In genomic region chr2:93079394-93079793, GRCm38 (mm10) we compare ENCODE assay signal across 22 mouse cellular contexts. TPM values are rescaled to one million over a fixed set of nuclear protein-coding genes. Genes with fewer than 3 reads are reported as not detected.
A peak's percentile ranks its signal among the peaks of the same experiment; 100 is the strongest.
DNase-seq lines count a peak whose midpoint lies in the region; ATAC-seq and TF ChIP-seq lines count a peak whose summit lies in the region.
"Had no signal": no experiment of that assay in that cellular context is flagged by ENCODE, and none has a peak within 500 bp of the region (broad histone marks: within the 10 kb centered on the region; RNA-seq: fewer than 3 reads in every experiment).

No protein-coding gene starts in this region.

- H3K4me3 ChIP-seq in hindbrain, embryonic 10.5 days = no peak overlapping the region
- no peak overlapping the region for H3K4me3 ChIP-seq in hindbrain, embryonic 12.5 days
- H3K4me3 ChIP-seq in midbrain, embryonic 11.5 days (ENCODE audit: low read depth, low read length) = no peak overlapping the region
- H3K4me3 ChIP-seq in midbrain, postnatal 0 days (ENCODE audit: low read depth, low read length) = no peak overlapping the region
- H3K4me3 ChIP-seq: forebrain, embryonic 10.5 days; forebrain, embryonic 13.5 days; heart, embryonic 12.5 days; heart, embryonic 15.5 days; hindbrain, embryonic 15.5 days had no signal

- no peak overlapping the region for H3K9ac ChIP-seq in hindbrain, embryonic 12.5 days
- H3K9ac ChIP-seq in midbrain, embryonic 11.5 days (ENCODE audit: low read length) = no peak overlapping the region
- no peak overlapping the region for H3K9ac ChIP-seq in midbrain, postnatal 0 days (replicated peaks; ENCODE audit: low read length, poor library complexity, severe bottlenecking)
- H3K9ac ChIP-seq: forebrain, embryonic 13.5 days; heart, embryonic 12.5 days; heart, embryonic 15.5 days; hindbrain, embryonic 15.5 days had no signal

- TF ChIP-seq CTCF in midbrain, postnatal 0 days (IDR thresholded peaks at IDR 0.05) = no peak

- WGBS in hindbrain, embryonic 10.5 days = 75% methylated on average over 4 of the region's 4 CpGs
- 80% methylated on average over 4 of the region's 4 CpGs for whole genome bisulfite sequencing in hindbrain, embryonic 12.5 days
- 83% methylated on average over 4 of the region's 4 CpGs for WGBS in midbrain, embryonic 11.5 days
- WGBS in midbrain, postnatal 0 days = 86% methylated on average over 4 of the region's 4 CpGs

- DNase-seq in hindbrain, embryonic 10.5 days (ENCODE audit: low spot score) = no peak
- DNase-seq in midbrain, embryonic 11.5 days (ENCODE audit: low spot score, missing footprints) = peak; percentile 17
- no peak for DNase-seq in midbrain, postnatal 0 days (ENCODE audit: low spot score)
- peak; percentile 30 for DNase-seq in MN1 (ENCODE audit: low spot score)
- no peak for DNase-seq in cerebellum, adult 11-12 months
- DNase-seq: adrenal gland, adult 2 months; adrenal gland, postnatal 14 days; B cell, adult 2 months; cerebellum, adult 18-20 months; cerebellum, adult 9-10 months; gastrocnemius, postnatal 25 days; heart, adult 18-20 months; heart, postnatal 10 days; heart, postnatal 36 days had no signal

- H3K27me3 ChIP-seq in hindbrain, embryonic 10.5 days (ENCODE audit: insufficient read depth, poor library complexity, severe bottlenecking) = 0 out of 2 replicates have a peak, but pooled peaks cover 7% of the 10 kb centered on the region
- H3K27me3 ChIP-seq in hindbrain, embryonic 12.5 days = no peaks in the 10 kb centered on the region
- no peaks in the 10 kb centered on the region for H3K27me3 ChIP-seq in midbrain, embryonic 11.5 days (ENCODE audit: control insufficient read depth, insufficient read depth, low read length)
- H3K27me3 ChIP-seq in midbrain, postnatal 0 days (ENCODE audit: insufficient read depth, low read length) = no peaks in the 10 kb centered on the region
- H3K27me3 ChIP-seq: forebrain, embryonic 13.5 days; heart, embryonic 12.5 days; heart, embryonic 15.5 days; hindbrain, embryonic 15.5 days had no signal

- no peaks in the 10 kb centered on the region for H3K9me3 ChIP-seq in hindbrain, embryonic 10.5 days
- no peaks in the 10 kb centered on the region for H3K9me3 ChIP-seq in hindbrain, embryonic 12.5 days (replicated peaks)
- H3K9me3 ChIP-seq in midbrain, embryonic 11.5 days (ENCODE audit: control insufficient read depth, low read length) = no peaks in the 10 kb centered on the region
- no peaks in the 10 kb centered on the region for H3K9me3 ChIP-seq in midbrain, postnatal 0 days (ENCODE audit: low read length)
- H3K9me3 ChIP-seq: forebrain, embryonic 10.5 days; forebrain, embryonic 13.5 days; G1E; heart, embryonic 12.5 days; heart, embryonic 15.5 days; hindbrain, embryonic 15.5 days had no signal

- no peaks in the 10 kb centered on the region for H3K36me3 ChIP-seq in hindbrain, embryonic 10.5 days
- H3K36me3 ChIP-seq in hindbrain, embryonic 12.5 days = no peaks in the 10 kb centered on the region
- no peaks in the 10 kb centered on the region for H3K36me3 ChIP-seq in midbrain, embryonic 11.5 days (ENCODE audit: control insufficient read depth, insufficient read depth, low read length)
- H3K36me3 ChIP-seq in midbrain, postnatal 0 days (ENCODE audit: insufficient read depth, low read length) = no peaks in the 10 kb centered on the region
- H3K36me3 ChIP-seq: forebrain, embryonic 10.5 days; G1E; heart, embryonic 12.5 days; heart, embryonic 15.5 days; hindbrain, embryonic 15.5 days had no signal

- no peak overlapping the region for H3K4me2 ChIP-seq in hindbrain, embryonic 12.5 days (replicated peaks)
- no peak overlapping the region for H3K4me2 ChIP-seq in midbrain, embryonic 11.5 days
- no peak overlapping the region for H3K4me2 ChIP-seq in midbrain, postnatal 0 days (ENCODE audit: low read depth, low read length, poor library complexity, severe bottlenecking)
- H3K4me2 ChIP-seq: forebrain, embryonic 13.5 days; heart, embryonic 12.5 days; heart, embryonic 15.5 days; hindbrain, embryonic 15.5 days had no signal

- peak overlapping the region; percentile 35; the same call in 1 of the 2 replicates for H3K27ac ChIP-seq in hindbrain, embryonic 10.5 days
- H3K27ac ChIP-seq in hindbrain, embryonic 12.5 days = no peak overlapping the region
- H3K27ac ChIP-seq in midbrain, embryonic 11.5 days (ENCODE audit: low read depth, low read length) = no peak overlapping the region
- H3K27ac ChIP-seq in midbrain, postnatal 0 days (ENCODE audit: low read depth, low read length) = no peak overlapping the region
- H3K27ac ChIP-seq: forebrain, embryonic 10.5 days; forebrain, embryonic 13.5 days; heart, embryonic 15.5 days; hindbrain, embryonic 15.5 days had no signal

- ATAC-seq in hindbrain, embryonic 12.5 days (ENCODE audit: low FRiP score) = no peak
- no peak for ATAC-seq in midbrain, embryonic 11.5 days (ENCODE audit: low FRiP score)
- no peak for ATAC-seq in midbrain, postnatal 0 days (ENCODE audit: low FRiP score)
- ATAC-seq: forebrain, embryonic 13.5 days; forebrain, embryonic 16.5 days had no signal

- H3K4me1 ChIP-seq in hindbrain, embryonic 10.5 days (replicated peaks) = peaks cover 63% of the 10 kb centered on the region
- peaks cover 24% of the 10 kb centered on the region for H3K4me1 ChIP-seq in hindbrain, embryonic 12.5 days
- H3K4me1 ChIP-seq in midbrain, embryonic 11.5 days (ENCODE audit: control insufficient read depth, insufficient read depth, low read length) = no peaks in the 10 kb centered on the region; the same call in 1 of the 2 replicates
- H3K4me1 ChIP-seq in midbrain, postnatal 0 days (ENCODE audit: insufficient read depth, low read length) = no peaks in the 10 kb centered on the region
- H3K4me1 ChIP-seq: heart, embryonic 12.5 days; hindbrain, embryonic 15.5 days had no signal

RNA-seq across cellular contexts. Expression of gene Prdm11, which starts 33.4 kb away (rescaled TPM):
- 2.1 and 2.3 TPM in 2 replicates for polyA plus RNA-seq in hindbrain, embryonic 10.5 days (2016; fragmentation: Nextera tagmentation; extraction: Ambion mirVana)
- polyA plus RNA-seq in hindbrain, embryonic 12.5 days (2016; fragmentation: Nextera tagmentation; extraction: Ambion mirVana) = 2.9 and 3.6 TPM in 2 replicates
- polyA plus RNA-seq in midbrain, embryonic 11.5 days (2014; fragmentation: Nextera tagmentation; extraction: Ambion mirVana) = 0.90 and 1.8 TPM in 2 replicates
- total RNA-seq in midbrain, postnatal 0 days (2014; rRNA removed) = 12.2 and 14.2 TPM in 2 replicates
- polyA plus RNA-seq in midbrain, postnatal 0 days (2015; fragmentation: Nextera tagmentation; extraction: Ambion mirVana) = 2.1 and 2.6 TPM in 2 replicates

Comparison
In these comparisons a context has a peak if more than half of its experiments do, and no peak if none do; other contexts are left out.
1. DNase-seq: peak in midbrain, embryonic 11.5 days (single experiment) and MN1 (single experiment); none in hindbrain, embryonic 10.5 days (single experiment), midbrain, postnatal 0 days (single experiment) and cerebellum, adult 11-12 months (single experiment).